Mouse (Mus musculus) cerebellum, adult 8-10 months (tissue): ENCODE data around the gene 9130213A22Rik.

ENCODE experiments used
- DNase-seq: peaks from one replicate; pipeline ENCODE4 v3.0.0; 2022

Gene 9130213A22Rik

DNA sequence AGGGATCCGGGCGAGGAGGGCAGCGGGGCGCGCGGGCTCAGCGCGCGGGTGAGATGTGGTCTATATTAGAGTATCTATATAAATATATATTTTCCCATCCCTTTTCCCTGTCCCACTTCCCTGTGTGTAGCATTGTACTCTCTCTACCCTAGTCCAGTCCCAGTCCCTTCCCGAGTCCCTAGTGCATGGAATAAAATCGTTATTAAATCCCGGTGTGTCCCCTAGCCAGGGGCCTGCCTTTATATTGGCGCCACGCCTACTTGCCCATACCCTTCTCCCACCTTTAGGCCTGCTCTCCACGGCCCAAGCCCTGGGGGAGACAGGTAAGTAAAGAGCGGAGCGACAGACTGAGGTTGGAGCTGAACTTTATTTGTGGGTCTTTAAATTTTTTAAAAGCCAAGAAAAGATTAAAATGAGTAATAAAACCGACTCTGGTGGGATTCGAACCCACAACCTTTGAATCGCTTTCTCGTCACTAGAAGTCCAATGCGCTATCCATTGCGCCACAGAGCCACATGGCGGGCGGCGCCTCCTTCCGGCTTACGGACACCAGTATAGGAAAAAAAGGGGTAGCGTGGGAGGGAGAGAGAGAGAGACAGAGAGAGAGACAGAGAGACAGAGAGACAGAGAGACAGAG is 785 bp upstream of the 9130213A22Rik start:
- DNase-seq: peak; percentile 91

- peak; percentile 44 for DNase-seq
These were observed 551 bp downstream of the 9130213A22Rik start for GRCm38 (mm10) chr11:69121741-69122335.

DNA sequence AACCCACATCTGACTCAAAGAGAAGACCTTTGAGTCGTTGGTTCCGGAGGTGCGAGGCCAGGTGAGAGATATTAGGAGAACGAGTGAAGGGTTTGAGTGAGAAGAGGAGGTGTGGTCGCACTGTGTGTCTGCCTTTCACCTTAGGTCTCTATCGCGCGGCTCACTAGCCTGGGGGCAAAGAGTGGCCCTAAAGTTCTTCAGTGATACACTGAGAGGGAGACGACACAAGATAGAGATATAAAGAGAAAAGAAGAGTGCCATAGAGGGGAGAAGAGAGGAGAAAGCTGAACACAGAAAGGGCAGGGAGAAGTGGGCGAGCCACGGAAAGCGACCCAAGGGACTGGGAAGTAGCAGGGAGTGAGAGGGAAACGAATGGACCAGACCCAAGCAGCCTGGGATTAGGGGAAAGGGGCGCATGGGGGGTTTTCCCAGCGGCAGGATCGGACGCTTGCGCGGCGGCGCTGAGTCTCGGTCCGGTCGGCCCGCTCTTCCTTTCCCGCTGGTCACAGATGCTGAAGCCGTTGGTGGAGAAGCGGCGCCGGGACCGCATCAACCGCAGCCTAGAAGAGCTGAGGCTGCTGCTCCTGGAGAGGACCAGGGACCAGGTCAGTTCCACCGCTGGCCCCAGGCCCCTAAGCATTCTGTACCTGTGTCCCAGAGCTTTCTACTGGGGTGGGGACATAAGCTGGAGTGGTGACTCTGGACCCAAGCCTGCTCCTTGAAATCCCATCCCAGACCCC is 1.2 kb downstream of the 9130213A22Rik start:
- DNase-seq: no peak

- no peak for DNase-seq
These were observed 2.0 kb downstream of the 9130213A22Rik start, which contains the start of gene Hes7 for GRCm38 (mm10) chr11:69120221-69121000. Gene Hes7, plus strand, starts transcription at chr11:69120404.

DNA sequence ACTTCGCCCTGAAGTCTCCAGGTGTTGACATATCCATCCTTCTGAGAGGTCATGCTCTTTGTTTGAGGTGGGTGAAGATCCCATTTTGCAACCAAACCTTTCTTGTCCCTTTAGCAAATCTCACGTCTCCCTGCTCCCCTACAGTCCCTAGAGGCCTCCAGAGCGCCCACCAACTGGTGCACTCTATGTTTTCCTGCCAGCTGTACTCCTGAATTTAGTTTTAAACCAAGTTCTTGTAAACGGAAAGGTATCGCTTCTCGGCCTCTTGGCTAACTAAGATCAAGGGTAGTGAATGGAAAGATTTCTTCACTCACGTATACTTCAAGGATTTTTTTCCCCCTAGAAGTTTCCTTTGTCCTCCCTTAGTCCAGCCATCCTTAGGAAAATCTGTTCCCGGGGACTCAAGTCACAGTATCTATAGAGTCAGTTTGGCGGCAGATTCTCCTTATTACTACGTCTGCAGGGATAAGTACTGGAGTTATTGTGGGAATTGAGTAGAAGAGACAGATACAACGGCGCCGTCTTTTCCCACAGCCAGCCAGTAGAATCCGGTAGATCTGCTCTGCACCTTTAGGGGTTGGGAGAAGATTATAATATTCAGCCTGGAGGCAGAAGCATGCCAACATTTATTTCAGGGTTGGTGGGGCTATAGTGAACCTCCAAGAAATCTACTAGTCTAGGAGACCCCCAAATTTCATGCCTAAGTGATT is 2.8 kb downstream of the 9130213A22Rik start:
- no peak for DNase-seq

DNA sequence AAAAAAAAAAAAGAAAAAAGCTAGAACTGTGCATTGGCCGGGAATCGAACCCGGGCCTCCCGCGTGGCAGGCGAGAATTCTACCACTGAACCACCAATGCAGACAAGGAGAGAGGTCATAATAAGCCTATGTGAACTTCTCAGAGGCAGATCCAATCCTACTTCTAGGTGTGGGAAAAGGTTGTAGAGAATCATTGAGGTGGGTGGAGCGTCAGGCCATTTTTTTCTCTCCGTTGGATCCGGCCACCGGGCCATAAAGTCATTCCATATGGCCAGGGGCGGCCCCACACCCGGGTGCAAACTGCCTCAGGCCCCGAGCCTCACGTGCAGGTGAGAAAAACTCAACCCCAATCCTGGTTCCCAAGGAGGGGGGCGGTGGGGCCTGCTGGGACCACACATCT is 3.6 kb downstream of the 9130213A22Rik start:
- peak; percentile 97 for DNase-seq

GRCm38 (mm10) chr11:69117737-69118695 is 4.4 kb downstream of the 9130213A22Rik start:
- peak; percentile 71 for DNase-seq

GRCm38 (mm10) chr11:69116843-69117242 is 5.5 kb downstream of the 9130213A22Rik start:
- DNase-seq: no peak

- DNase-seq: no peak
These were observed 7.8 kb downstream of the 9130213A22Rik start for GRCm38 (mm10) chr11:69114621-69115020.

DNA sequence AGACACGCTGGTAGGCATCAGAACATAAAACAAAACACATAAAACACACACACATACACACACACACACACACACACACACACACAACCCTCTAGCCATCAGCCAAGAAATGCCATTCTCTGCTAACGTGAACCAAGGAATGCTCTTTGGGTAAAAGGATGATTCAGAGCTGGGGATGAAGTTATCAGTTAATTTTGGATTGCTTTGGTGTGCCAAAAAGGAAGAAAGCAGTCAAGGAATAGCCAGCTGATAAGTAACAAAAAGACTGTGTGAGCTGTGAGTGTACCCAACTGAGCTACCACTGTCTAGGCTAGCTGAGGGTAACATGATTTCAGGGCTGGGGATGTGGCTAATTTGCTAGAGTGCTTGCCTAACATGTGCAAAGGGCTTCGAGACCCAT is 8.4 kb downstream of the 9130213A22Rik start:
- DNase-seq: no peak

- no peak for DNase-seq
These were observed 10.5 kb downstream of the 9130213A22Rik start for GRCm38 (mm10) chr11:69111865-69112264.

- DNase-seq: no peak
These were observed 11.2 kb downstream of the 9130213A22Rik start for GRCm38 (mm10) chr11:69111051-69111810.

DNA sequence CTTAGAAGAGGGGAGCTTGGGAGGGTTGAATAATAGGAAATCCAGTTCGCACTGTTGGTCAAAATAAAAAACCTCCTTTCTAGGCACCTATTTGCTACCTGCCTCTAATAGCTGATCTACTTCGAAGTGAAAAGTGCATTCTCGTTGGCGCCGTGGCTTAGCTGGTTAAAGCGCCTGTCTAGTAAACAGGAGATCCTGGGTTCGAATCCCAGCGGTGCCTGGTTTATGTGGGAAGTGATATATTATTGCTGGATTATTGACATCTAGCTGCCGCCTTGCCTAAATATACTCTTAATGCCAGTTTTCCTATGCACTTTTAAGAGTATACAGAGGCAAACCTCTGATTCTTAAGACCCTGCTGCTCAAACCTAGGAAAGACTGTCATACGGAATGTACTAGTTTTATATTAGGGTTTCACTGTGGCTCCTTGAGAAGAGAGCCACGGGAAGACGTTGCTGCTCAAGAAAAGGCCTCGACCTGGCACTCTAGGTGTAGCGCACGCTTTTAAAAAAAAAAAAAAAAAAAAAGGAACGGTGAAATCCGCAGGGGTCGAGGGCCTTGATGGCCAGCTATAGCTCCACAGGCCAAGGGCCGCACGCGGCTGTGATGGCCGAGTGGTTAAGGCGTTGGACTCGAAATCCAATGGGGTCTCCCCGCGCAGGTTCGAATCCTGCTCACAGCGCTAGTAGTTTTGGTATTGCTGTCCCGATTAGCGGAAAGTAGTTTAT is 11.9 kb downstream of the 9130213A22Rik start:
- peak; percentile 94 for DNase-seq

DNA sequence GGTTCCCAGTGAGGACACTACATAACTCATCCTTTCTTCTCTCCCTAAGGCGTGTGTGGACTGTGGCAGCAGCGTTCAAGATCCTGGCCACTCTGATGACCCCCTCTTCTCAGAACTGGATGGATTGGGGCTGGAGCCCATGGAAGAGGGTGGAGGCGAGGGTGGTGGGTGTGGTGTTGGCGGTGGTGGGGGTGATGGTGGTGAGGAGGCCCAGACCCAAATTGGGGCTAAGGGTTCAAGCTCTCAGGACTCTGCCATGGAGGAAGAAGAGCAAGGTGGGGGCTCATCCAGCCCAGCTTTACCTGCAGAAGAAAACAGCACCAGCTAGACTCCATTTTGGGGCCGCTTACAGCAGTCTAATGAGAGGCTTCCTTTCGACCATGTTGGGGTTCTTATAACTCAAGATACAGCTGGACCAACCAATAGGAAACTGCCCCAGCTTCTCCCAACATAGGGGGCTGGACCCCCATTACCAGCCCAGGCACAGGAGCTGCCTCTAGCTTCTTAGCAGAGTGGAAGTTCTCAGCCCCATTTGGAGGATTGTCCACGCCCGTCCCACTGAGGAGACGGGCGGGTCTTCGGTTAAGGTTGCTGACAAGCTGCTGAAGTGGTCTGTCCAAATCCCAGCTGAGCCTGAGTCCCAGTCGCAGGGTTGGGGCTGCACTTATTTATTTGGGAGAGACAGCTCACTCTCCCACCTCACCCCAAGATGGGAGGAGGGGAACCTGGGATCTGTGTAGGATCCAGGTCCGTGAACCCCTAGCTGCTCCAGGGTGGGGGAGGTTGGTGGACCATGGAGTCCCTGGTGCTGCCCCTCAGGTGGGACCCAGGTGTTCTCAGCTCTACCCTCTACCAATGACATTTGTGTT is 13.1 kb downstream of the 9130213A22Rik start:
- no peak for DNase-seq

GRCm38 (mm10) chr11:69108223-69108622 is 14.2 kb downstream of the 9130213A22Rik start:
- DNase-seq: no peak

DNA sequence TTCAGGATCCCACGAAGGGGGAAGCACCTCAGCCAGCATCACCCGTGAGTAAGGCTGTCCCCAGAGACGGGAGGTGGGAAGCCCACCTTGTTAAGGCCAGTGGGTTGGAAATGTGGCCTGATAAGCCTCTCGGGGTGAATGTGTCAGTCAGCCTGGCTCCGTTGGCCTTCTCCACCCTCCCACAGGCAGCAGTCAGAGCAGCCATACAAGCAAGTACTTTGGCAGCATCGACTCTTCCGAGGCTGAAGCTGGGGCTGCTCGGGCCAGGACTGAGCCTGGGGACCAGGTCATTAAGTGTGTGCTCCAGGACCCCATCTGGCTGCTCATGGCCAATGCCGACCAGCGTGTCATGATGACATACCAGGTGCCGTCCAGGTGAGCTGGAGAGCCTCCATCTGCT is 14.7 kb downstream of the 9130213A22Rik start:
- peak; percentile 20 for DNase-seq

DNA sequence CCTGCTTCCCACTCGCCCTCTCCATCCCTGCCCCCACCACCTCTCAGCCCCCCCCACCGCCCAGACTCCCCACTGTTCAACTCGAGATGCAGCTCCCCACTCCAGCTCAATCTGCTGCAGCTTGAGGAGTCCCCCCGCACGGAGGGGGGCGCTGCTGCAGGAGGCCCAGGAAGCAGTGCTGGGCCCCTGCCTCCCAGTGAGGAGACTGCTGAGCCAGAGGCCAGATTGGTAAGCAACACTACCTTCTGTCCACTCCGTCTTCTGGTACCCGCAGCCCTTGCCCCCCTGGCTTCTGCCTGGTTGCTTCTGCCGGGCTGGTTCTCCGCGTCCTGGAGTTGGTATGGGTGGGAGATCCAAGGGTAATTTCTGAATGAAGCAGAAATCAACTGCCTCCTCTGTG is 15.5 kb downstream of the 9130213A22Rik start:
- no peak for DNase-seq

DNA sequence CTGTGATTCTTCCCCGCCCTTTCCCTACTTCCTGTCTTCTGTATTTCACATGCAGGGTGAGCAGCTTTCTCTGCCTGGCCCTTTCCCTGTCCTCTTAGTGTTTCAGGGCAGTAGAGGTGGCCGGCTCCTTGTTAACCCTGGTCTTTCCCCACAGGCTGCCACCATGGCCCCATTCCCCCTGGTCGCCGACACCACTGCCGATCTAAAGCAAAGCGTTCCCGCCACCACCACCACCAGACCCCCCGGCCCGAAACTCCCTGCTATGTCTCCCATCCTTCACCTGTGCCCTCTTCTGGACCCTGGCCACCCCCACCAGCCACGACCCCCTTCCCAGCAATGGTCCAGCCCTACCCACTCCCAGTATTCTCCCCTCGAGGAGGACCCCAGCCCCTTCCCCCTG is 16.1 kb downstream of the 9130213A22Rik start:
- DNase-seq: peak; percentile 23

DNA sequence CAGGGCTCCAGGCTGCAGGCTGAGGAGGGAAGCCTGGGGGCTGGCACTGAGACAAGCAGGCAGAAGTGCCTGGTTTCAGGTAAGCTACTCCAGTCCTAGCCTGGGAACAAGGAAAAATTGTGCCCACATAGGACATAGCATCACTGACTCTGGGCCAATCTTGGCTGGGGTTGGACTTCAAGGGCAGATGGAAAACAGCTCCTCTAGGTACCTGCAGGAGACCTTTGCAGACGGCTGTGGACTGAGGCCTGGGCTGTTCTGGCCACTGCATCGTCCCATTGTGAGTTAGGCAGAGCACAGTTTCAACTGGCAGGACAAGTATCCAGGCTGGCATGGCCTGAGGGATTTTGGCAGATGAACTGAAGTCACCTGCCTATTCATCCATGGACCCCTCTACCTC is 16.6 kb downstream of the 9130213A22Rik start:
- DNase-seq: peak; percentile 29
